Mouse (Mus musculus): Measurements from ENCODE around the gene Tmed4. TPM values are rescaled to one million over a fixed set of nuclear protein-coding genes. Genes with fewer than 3 reads are reported as not detected.

Gene Tmed4
- 104 and 106 TPM in 2 replicates for polyA plus RNA-seq (2015; fragmentation: Nextera tagmentation; extraction: Ambion mirVana)

DNA sequence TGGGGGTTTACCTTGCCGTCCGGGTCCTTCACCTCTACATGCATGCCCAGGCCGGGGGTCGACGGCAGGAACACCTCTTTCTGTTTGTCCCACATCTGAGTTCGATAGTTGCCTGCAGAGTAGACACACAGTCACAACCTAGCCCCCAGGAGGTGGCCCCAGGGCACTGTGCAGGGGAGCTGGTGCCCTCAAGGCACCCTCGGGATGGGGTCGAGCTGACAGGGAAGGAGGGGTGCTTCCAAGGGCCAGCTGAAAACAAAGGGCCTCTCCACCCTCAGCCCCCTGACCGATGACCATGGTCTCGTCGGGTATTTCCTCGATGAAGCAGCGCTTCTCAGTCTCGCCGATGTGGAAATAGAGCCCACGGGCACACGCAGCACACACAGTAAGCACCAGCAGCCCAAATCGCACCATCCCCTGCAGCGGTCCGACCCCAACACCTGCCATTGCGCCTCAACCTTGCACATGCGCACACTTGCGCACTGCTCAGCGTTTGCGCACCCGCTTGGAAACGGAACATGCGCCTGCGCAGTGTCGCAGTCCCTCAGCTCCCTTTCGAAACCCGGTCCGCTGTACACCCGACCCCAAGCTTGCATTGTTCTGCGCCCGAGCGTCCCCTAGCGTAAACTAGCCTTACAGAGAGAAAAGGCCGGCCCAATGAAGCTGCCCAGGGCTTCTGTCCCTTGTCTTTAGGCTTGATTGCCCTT, at the start of gene Tmed4:
Gene Tmed4, minus strand, starts transcription at position 484 of the 707 bp plus-strand sequence.
- H3K4me1 ChIP-seq, result peaks cover 14% of the 10 kb centered on the region
- H3K9me3 ChIP-seq, result no peaks in the 10 kb centered on the region
- peaks cover 18% of the 10 kb centered on the region for H3K36me3 ChIP-seq
- H3K27ac ChIP-seq, result peak within 1 kb of the TSS; percentile 47; the same call in 1 of the 2 replicates
- H3K4me3 ChIP-seq, result peak within 1 kb of the TSS; percentile 80
- peak within 1 kb of the TSS; percentile 81 for H3K4me2 ChIP-seq
- no peaks in the 10 kb centered on the region for H3K27me3 ChIP-seq
- H3K9ac ChIP-seq, result peak within 1 kb of the TSS; percentile 90
- ATAC-seq (ENCODE audit: insufficient number of reproducible peaks, low FRiP score, low TSS enrichment, low read depth), result peak; percentile 93
- 1% methylated on average over 39 of the region's 39 CpGs for WGBS

DNA sequence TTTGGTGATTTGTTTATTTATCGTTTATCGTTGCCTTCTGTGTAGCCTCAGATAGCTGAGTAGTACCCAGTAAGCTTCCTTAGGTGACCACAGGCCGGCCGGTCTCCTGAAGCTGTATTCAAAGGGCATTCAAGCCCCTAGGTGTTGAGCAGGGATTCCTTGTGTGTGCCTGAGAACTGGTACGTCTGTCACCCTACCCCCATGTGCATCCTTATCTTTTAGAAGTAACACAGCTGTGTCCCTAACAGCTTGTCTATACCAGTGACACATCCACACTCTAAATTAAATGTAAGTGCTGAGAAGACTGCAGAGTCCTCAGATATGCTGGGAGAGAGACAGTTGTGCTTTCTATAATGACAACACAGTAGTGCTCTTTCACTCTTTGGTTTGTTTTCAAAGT, 48.7 kb upstream of the Tmed4 start:
- no peak for ATAC-seq (ENCODE audit: insufficient number of reproducible peaks, low FRiP score, low TSS enrichment, low read depth)

DNA sequence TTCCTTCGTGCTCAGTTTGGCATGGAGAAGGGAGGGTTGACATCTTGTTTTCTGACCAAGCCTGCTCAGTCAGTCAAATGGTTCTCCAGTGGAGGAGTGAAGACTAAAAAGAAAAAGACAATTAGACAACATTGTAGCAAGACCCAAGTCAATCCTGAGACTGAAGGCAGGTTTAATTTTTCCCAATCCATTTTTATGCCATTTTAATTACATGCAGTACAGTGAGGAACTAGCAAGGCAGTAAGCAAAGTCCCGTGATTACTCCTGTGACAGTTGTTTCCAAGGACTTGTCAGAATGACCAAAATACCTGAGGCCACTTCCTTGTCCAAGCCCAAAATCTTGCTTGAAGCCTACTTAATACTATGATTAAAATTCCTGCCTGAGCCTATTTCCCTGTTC, 47.4 kb upstream of the Tmed4 start:
- H3K36me3 ChIP-seq, result peaks cover 34% of the 10 kb centered on the region

More for the DNA sequence above, 48.7 kb upstream of the Tmed4 start:
- Histone ChIP-seq H3K27me3 (no peaks in the 10 kb centered on the region), H3K4me1 (no peaks in the 10 kb centered on the region), H3K9ac (no peak overlapping the region), H3K4me3 (no peak overlapping the region), H3K36me3 (peaks cover 23% of the 10 kb centered on the region), H3K9me3 (no peaks in the 10 kb centered on the region), H3K27ac (no peak overlapping the region), H3K4me2 (no peak overlapping the region)
- WGBS, result 85% methylated on average over 5 of the region's 5 CpGs

GRCm38 (mm10) chr11:6319374-6319773, 44.7 kb upstream of the Tmed4 start:
- H3K4me2 ChIP-seq, result no peak overlapping the region
- H3K9me3 ChIP-seq, result no peaks in the 10 kb centered on the region
- no peak overlapping the region for H3K9ac ChIP-seq
- no peak overlapping the region for H3K27ac ChIP-seq
- peaks cover 57% of the 10 kb centered on the region for H3K36me3 ChIP-seq
- ATAC-seq (ENCODE audit: insufficient number of reproducible peaks, low FRiP score, low TSS enrichment, low read depth), result no peak
- 77% methylated on average over 2 of the region's 2 CpGs for WGBS
- no peaks in the 10 kb centered on the region for H3K4me1 ChIP-seq
- no peaks in the 10 kb centered on the region for H3K27me3 ChIP-seq
- H3K4me3 ChIP-seq, result no peak overlapping the region

More for the DNA sequence above, 47.4 kb upstream of the Tmed4 start:
- no peaks in the 10 kb centered on the region for H3K9me3 ChIP-seq
- ATAC-seq (ENCODE audit: insufficient number of reproducible peaks, low FRiP score, low TSS enrichment, low read depth), result no peak
- H3K27me3 ChIP-seq, result no peaks in the 10 kb centered on the region
- no peak overlapping the region for H3K27ac ChIP-seq
- no peaks in the 10 kb centered on the region for H3K4me1 ChIP-seq
- H3K4me2 ChIP-seq, result no peak overlapping the region
- H3K4me3 ChIP-seq, result no peak overlapping the region
- H3K9ac ChIP-seq, result no peak overlapping the region
- WGBS, result 83% methylated on average over 2 of the region's 2 CpGs

DNA sequence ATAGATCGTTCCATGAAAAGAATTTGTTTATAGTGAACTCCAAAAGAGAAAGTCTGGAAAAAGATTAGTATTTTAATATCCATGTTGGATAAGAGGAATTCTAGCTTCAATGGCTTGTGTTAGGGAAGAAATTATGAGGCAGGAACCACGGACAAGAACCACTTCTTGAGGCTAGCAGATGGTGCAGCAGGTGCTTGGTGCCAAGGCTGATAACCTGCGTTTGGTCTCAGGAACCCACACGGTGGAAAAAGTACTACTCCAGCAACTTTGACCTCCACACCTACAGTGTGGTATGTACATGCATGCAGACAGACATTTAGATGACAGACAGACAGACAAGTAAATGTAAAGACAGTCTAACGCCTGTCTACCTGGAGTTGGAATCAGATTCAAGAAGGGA, 43.9 kb upstream of the Tmed4 start:
- no peak overlapping the region for H3K4me3 ChIP-seq
- H3K9ac ChIP-seq, result no peak overlapping the region
- H3K27ac ChIP-seq, result no peak overlapping the region
- no peaks in the 10 kb centered on the region for H3K4me1 ChIP-seq
- no peak for ATAC-seq (ENCODE audit: insufficient number of reproducible peaks, low FRiP score, low TSS enrichment, low read depth)
- H3K9me3 ChIP-seq, result no peaks in the 10 kb centered on the region
- H3K4me2 ChIP-seq, result no peak overlapping the region
- H3K27me3 ChIP-seq, result no peaks in the 10 kb centered on the region
- H3K36me3 ChIP-seq, result peaks cover 57% of the 10 kb centered on the region
- WGBS, result 90% methylated on average over 5 of the region's 5 CpGs

DNA sequence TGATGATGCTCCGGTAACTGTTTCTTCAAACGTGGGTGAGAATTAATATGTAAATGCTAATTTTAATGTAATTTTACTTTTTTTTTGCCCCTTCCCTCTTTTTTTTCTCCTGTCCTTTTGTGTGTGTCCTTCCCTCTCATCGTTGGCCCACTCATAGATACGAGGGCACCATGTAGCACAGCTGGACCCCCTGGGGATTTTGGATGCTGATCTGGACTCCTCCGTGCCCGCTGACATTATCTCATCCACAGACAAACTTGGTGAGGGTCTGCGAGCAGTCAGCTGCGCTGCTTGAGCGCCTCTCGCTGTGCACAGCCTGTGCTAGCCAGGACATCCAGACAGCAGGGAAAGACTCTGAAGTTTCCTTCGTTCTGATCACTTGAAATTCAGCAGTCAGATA, 42.2 kb upstream of the Tmed4 start:
- Histone ChIP-seq H3K9me3 (no peaks in the 10 kb centered on the region), H3K27ac (no peak overlapping the region), H3K4me3 (no peak overlapping the region), H3K36me3 (peaks cover 58% of the 10 kb centered on the region), H3K4me2 (no peak overlapping the region), H3K27me3 (no peaks in the 10 kb centered on the region), H3K9ac (no peak overlapping the region), H3K4me1 (no peaks in the 10 kb centered on the region)
- no peak for ATAC-seq (ENCODE audit: insufficient number of reproducible peaks, low FRiP score, low TSS enrichment, low read depth)
- 94% methylated on average over 11 of the region's 11 CpGs for WGBS

- Histone ChIP-seq H3K4me3 (no peak overlapping the region), H3K4me1 (no peaks in the 10 kb centered on the region), H3K27ac (no peak overlapping the region), H3K36me3 (peaks cover 62% of the 10 kb centered on the region), H3K4me2 (no peak overlapping the region), H3K27me3 (no peaks in the 10 kb centered on the region), H3K9me3 (no peaks in the 10 kb centered on the region), H3K9ac (no peak overlapping the region)
- ATAC-seq (ENCODE audit: insufficient number of reproducible peaks, low FRiP score, low TSS enrichment, low read depth), result no peak
- whole genome bisulfite sequencing, result 68% methylated on average over 7 of the region's 7 CpGs
Observed at GRCm38 (mm10) chr11:6313874-6314406, 39.3 kb upstream of the Tmed4 start.

- H3K27ac ChIP-seq, result no peak overlapping the region
- 88% methylated on average over 4 of the region's 4 CpGs for WGBS
- peaks cover 44% of the 10 kb centered on the region for H3K36me3 ChIP-seq
Observed at GRCm38 (mm10) chr11:6308181-6308580, 33.5 kb upstream of the Tmed4 start.

GRCm38 (mm10) chr11:6305943-6306430, 31.3 kb upstream of the Tmed4 start:
- Histone ChIP-seq H3K4me3 (no peak overlapping the region), H3K9me3 (no peaks in the 10 kb centered on the region), H3K4me2 (no peak overlapping the region), H3K27me3 (no peaks in the 10 kb centered on the region), H3K4me1 (no peaks in the 10 kb centered on the region), H3K27ac (no peak overlapping the region), H3K36me3 (peaks cover 53% of the 10 kb centered on the region), H3K9ac (no peak overlapping the region)
- WGBS, result 74% methylated on average over 1 of the region's 1 CpGs
- no peak for ATAC-seq (ENCODE audit: insufficient number of reproducible peaks, low FRiP score, low TSS enrichment, low read depth)

More at GRCm38 (mm10) chr11:6308181-6308580, 33.5 kb upstream of the Tmed4 start:
- Histone ChIP-seq H3K4me1 (no peaks in the 10 kb centered on the region), H3K27me3 (no peaks in the 10 kb centered on the region), H3K9ac (no peak overlapping the region), H3K4me2 (no peak overlapping the region), H3K4me3 (no peak overlapping the region), H3K9me3 (no peaks in the 10 kb centered on the region)
- ATAC-seq (ENCODE audit: insufficient number of reproducible peaks, low FRiP score, low TSS enrichment, low read depth), result no peak

GRCm38 (mm10) chr11:6302793-6303192, 28.1 kb upstream of the Tmed4 start:
- ATAC-seq (ENCODE audit: insufficient number of reproducible peaks, low FRiP score, low TSS enrichment, low read depth), result no peak
- H3K36me3 ChIP-seq, result peaks cover 66% of the 10 kb centered on the region

DNA sequence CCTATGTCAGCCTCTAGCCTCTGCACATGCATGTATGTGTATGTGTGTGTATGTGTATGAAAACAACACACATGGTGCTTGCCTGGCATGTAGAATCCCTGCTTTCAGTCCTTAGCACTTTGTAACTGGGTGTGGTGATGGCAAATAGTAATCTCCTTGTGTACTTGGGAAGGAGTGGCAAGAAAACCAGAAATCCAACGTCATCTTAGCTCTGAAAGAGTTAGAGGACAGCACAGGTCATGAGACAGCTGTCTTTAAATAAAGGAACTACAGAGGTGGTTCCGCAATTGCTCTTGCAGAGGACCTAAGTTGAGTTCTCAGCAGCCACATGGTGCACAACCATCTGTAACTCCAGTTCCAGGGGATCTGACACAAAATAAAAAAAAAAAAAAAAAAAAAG, 24.8 kb upstream of the Tmed4 start:
- 84% methylated on average over 2 of the region's 2 CpGs for WGBS
- Histone ChIP-seq H3K9ac (no peak overlapping the region), H3K4me3 (no peak overlapping the region), H3K27me3 (no peaks in the 10 kb centered on the region), H3K27ac (no peak overlapping the region), H3K4me1 (no peaks in the 10 kb centered on the region), H3K4me2 (no peak overlapping the region), H3K36me3 (peaks cover 58% of the 10 kb centered on the region), H3K9me3 (no peaks in the 10 kb centered on the region)
- ATAC-seq (ENCODE audit: insufficient number of reproducible peaks, low FRiP score, low TSS enrichment, low read depth), result no peak

More at GRCm38 (mm10) chr11:6302793-6303192, 28.1 kb upstream of the Tmed4 start:
- WGBS, result 85% methylated on average over 2 of the region's 2 CpGs
- no peaks in the 10 kb centered on the region for H3K9me3 ChIP-seq
- H3K4me2 ChIP-seq, result no peak overlapping the region
- no peaks in the 10 kb centered on the region for H3K4me1 ChIP-seq
- no peak overlapping the region for H3K4me3 ChIP-seq
- no peak overlapping the region for H3K27ac ChIP-seq
- H3K9ac ChIP-seq, result no peak overlapping the region
- H3K27me3 ChIP-seq, result no peaks in the 10 kb centered on the region

- Histone ChIP-seq H3K9ac (no peak overlapping the region), H3K27ac (no peak overlapping the region), H3K4me1 (peaks cover 5% of the 10 kb centered on the region; the same call in 1 of the 2 replicates), H3K27me3 (no peaks in the 10 kb centered on the region), H3K4me2 (no peak overlapping the region), H3K4me3 (no peak overlapping the region), H3K9me3 (no peaks in the 10 kb centered on the region), H3K36me3 (peaks cover 37% of the 10 kb centered on the region)
- ATAC-seq (ENCODE audit: insufficient number of reproducible peaks, low FRiP score, low TSS enrichment, low read depth), result no peak
Observed at GRCm38 (mm10) chr11:6296077-6296476, 21.4 kb upstream of the Tmed4 start.

Measured in limb, embryonic 15.5 days (tissue).